Mouse (Mus musculus) G1E (cell line): Measurements from ENCODE around the gene Mex3a. TPM values are rescaled to one million over a fixed set of nuclear protein-coding genes. Genes with fewer than 3 reads are reported as not detected.

Source experiments
- ATAC-seq: 2 replicates; pipeline ENCODE4 v1.8.0; 2016; ENCODE audit warnings: mild to moderate bottlenecking; ENCODE audit not compliant: insufficient number of reproducible peaks, poor library complexity, low FRiP score, severe bottlenecking; ENCODE audit errors: extremely low read depth
- DNase-seq: peaks from one replicate; pipeline ENCODE4 v3.0.0; 2012; ENCODE audit warnings: low spot score
- H3K27me3 ChIP-seq: 2 replicates; pipeline ENCODE4 v1.6.1; 2012; ENCODE audit warnings: mild to moderate bottlenecking, low read length, inconsistent platforms; ENCODE audit not compliant: insufficient read depth
- H3K36me3 ChIP-seq: replicated peaks from 2 replicates; pipeline ENCODE3; 2012; ENCODE audit warnings: mild to moderate bottlenecking, inconsistent platforms
- H3K4me1 ChIP-seq: 2 replicates; pipeline ENCODE4 v1.6.1; 2012; ENCODE audit warnings: low read depth, low read length, inconsistent platforms, mixed read lengths; ENCODE audit not compliant: insufficient read depth
- H3K4me3 ChIP-seq: 2 replicates; pipeline ENCODE4 v1.5.1; 2012; ENCODE audit warnings: low read depth, mild to moderate bottlenecking, inconsistent platforms, low read length, moderate library complexity, mixed read lengths
- H3K9me3 ChIP-seq: replicated peaks from 2 replicates; pipeline ENCODE4 v1.6.1; 2012; ENCODE audit warnings: inconsistent platforms
- CTCF ChIP-seq: IDR thresholded peaks from 2 replicates; pipeline ENCODE4 v1.5.1; 2012; ENCODE audit warnings: low read depth, low read length, inconsistent platforms, mixed read lengths
- GATA1 ChIP-seq: IDR thresholded peaks from 2 replicates; pipeline ENCODE4 v1.6.1; 2012; ENCODE audit warnings: borderline replicate concordance, low read length, inconsistent platforms, mixed read lengths
- GATA2 ChIP-seq: IDR thresholded peaks from 2 replicates; pipeline ENCODE4 v1.6.1; 2012; ENCODE audit warnings: low read depth, low read length, inconsistent platforms, borderline replicate concordance
- POLR2AphosphoS5 ChIP-seq: IDR thresholded peaks from 2 replicates; pipeline ENCODE4 v1.6.1; 2012; ENCODE audit warnings: low read depth, low read length, inconsistent platforms; ENCODE audit not compliant: insufficient replicate concordance
- TAL1 ChIP-seq: conservative IDR thresholded peaks from 2 replicates; pipeline ENCODE4 v1.6.1; 2012; ENCODE audit warnings: low read depth, low read length, inconsistent platforms, mixed read lengths
- polyA plus RNA-seq: library from polyadenylated mRNA; stranded (reverse); fragments of >175 nt; gene quantifications from 2 replicates; pipeline ENCODE4 v1.2.3, GENCODE M21; 2012
- total RNA-seq, 2 experiments: library from RNA; stranded (forward) in 1 of 2; stranded (reverse) in 1 of 2; fragments of 200-1000 nt in 1 of 2; fragments of >200 nt in 1 of 2; fragmentation: Nextera tagmentation in 1 of 2; gene quantifications; 2 replicates each; pipeline ENCODE4 v1.2.3; 2014 to 2017

The Mex3a gene
- total and polyA plus RNA-seq, 3 experiments = 2.0 to 9.6 (median 6.2) TPM

GRCm38 (mm10) chr3:88552676-88553524 lies 20.7 kb downstream of the Mex3a start, which contains the start of gene Lamtor2:
Gene Lamtor2 (minus strand): TSS chr3:88553074.
- H3K4me1 ChIP-seq = peaks cover 61% of the 10 kb centered on the region

GRCm38 (mm10) chr3:88553525-88553879 lies 21.3 kb downstream of the Mex3a start, which contains the start of gene Ubqln4:
Gene Ubqln4 (plus strand): TSS chr3:88553758.
- H3K9me3 ChIP-seq = no peaks in the 10 kb centered on the region
- no peaks in the 10 kb centered on the region for H3K27me3 ChIP-seq
- peak; percentile 46; the same call in 1 of the 2 replicates for TF ChIP-seq CTCF
- TF ChIP-seq GATA1 = no peak
- TF ChIP-seq POLR2AphosphoS5 = no peak
- TF ChIP-seq TAL1 = no peak
- DNase-seq (peak; percentile 92), ATAC-seq (no peak)
- H3K36me3 ChIP-seq = peaks cover 60% of the 10 kb centered on the region
- H3K4me3 ChIP-seq = peak within 1 kb of the TSS; percentile 95
- H3K4me1 ChIP-seq = peaks cover 60% of the 10 kb centered on the region

More at GRCm38 (mm10) chr3:88552676-88553524, 20.7 kb downstream of the Mex3a start, which contains the start of gene Lamtor2:
- no peaks in the 10 kb centered on the region for H3K27me3 ChIP-seq
- peaks cover 60% of the 10 kb centered on the region for H3K36me3 ChIP-seq
- peak; percentile 92 for DNase-seq
- no peaks in the 10 kb centered on the region for H3K9me3 ChIP-seq
- peak within 1 kb of the TSS; percentile 95 for H3K4me3 ChIP-seq
- TF ChIP-seq GATA1 (no peak), GATA2 (no peak), TAL1 (no peak), CTCF (no peak), POLR2AphosphoS5 (no peak)
- ATAC-seq = peak; percentile 89

GRCm38 (mm10) chr3:88553880-88554586 lies 21.8 kb downstream of the Mex3a start:
- peak; percentile 63 for DNase-seq
- ATAC-seq = no peak
- H3K4me1 ChIP-seq = peaks cover 58% of the 10 kb centered on the region
- TF ChIP-seq GATA2 (no peak), GATA1 (no peak), TAL1 (no peak), CTCF (no peak), POLR2AphosphoS5 (no peak)
- H3K27me3 ChIP-seq = no peaks in the 10 kb centered on the region
- peak overlapping the region; percentile 95 for H3K4me3 ChIP-seq
- H3K36me3 ChIP-seq = peaks cover 60% of the 10 kb centered on the region
- no peaks in the 10 kb centered on the region for H3K9me3 ChIP-seq

DNA sequence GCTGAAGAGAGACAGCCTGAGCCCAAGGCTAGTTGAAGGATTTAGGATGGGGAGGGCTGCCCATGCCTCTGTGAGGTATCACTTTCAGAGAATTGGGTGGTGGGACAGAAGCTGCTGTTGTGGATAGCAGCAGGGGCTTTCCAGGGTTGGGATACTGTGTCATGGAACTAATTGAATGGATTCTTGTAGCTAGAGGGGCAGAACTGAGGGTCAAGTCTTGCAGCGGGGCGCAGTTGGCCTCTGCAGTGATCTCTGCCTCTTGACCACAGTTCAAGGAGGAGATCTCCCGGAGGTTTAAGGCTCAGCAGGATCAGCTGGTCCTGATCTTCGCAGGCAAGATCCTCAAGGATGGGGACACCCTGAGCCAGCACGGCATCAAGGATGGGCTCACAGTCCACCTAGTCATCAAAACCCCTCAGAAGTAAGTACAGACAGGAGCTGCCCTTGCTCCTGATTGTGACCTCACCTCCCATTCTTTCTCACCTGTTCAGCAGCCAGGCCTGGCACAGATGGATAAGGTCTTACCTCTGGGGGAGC lies 22.9 kb downstream of the Mex3a start:
- no peak for ATAC-seq
- peaks cover 61% of the 10 kb centered on the region for H3K36me3 ChIP-seq

DNA sequence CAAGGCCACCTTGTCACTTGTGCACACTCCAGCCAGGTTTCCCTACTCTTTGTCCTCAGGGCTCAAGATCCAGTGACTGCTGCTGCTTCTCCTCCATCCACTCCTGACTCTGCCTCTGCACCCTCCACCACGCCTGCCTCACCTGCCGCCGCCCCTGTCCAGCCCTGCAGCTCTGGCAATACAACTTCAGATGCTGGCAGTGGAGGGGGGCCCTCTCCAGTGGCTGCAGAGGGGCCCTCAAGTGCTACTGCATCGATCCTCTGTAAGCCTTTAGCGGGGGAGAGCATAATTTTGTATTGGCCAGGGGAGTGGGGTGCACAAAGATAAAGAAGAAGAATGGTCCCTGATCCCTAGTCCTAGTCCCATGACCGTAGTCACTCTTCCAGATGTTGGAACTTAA lies 23.5 kb downstream of the Mex3a start:
- no peak for ATAC-seq
- peaks cover 61% of the 10 kb centered on the region for H3K36me3 ChIP-seq
- no peak for DNase-seq
- TF ChIP-seq TAL1 = no peak
- TF ChIP-seq CTCF = no peak
- no peak for TF ChIP-seq GATA2
- TF ChIP-seq POLR2AphosphoS5 = no peak
- no peak for TF ChIP-seq GATA1
- no peaks in the 10 kb centered on the region for H3K9me3 ChIP-seq
- H3K4me1 ChIP-seq = peaks cover 48% of the 10 kb centered on the region
- H3K4me3 ChIP-seq = peak overlapping the region; percentile 53; the same call in 1 of the 2 replicates
- H3K27me3 ChIP-seq = no peaks in the 10 kb centered on the region

More for the DNA sequence above, 22.9 kb downstream of the Mex3a start:
- peak overlapping the region; percentile 34; the same call in 1 of the 2 replicates for H3K4me3 ChIP-seq
- DNase-seq = no peak
- no peaks in the 10 kb centered on the region for H3K9me3 ChIP-seq
- no peaks in the 10 kb centered on the region for H3K27me3 ChIP-seq
- no peak for TF ChIP-seq POLR2AphosphoS5
- no peak for TF ChIP-seq GATA1
- TF ChIP-seq CTCF = no peak
- no peak for TF ChIP-seq GATA2
- no peak for TF ChIP-seq TAL1
- peaks cover 54% of the 10 kb centered on the region for H3K4me1 ChIP-seq

DNA sequence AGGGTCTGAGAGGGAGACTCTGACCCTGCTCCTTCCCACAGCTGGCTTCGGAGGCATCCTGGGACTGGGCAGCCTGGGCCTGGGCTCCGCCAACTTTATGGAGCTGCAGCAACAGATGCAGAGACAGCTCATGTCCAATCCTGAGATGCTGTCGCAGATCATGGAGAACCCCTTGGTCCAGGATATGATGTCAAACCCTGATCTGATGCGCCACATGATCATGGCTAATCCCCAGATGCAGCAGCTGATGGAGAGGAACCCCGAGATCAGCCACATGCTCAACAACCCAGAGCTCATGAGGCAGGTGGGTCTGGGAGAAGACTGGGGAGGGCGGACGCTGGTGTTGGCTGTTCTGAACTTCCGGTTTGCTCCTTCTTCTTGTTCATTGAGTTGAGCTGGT lies 24.4 kb downstream of the Mex3a start:
- ATAC-seq (no peak), DNase-seq (no peak)
- TF ChIP-seq POLR2AphosphoS5 (no peak), GATA1 (no peak), TAL1 (no peak), CTCF (no peak), GATA2 (no peak)
- Histone ChIP-seq H3K36me3 (peaks cover 63% of the 10 kb centered on the region), H3K27me3 (no peaks in the 10 kb centered on the region), H3K4me3 (no peak overlapping the region), H3K4me1 (peaks cover 41% of the 10 kb centered on the region), H3K9me3 (no peaks in the 10 kb centered on the region)
